In genomic region chr12:111927338-111927737, GRCm38 (mm10) we compare ENCODE assay signal across 11 mouse cellular contexts. TPM values are rescaled to one million over a fixed set of nuclear protein-coding genes. Genes with fewer than 3 reads are reported as not detected.
DNase-seq lines count a peak whose midpoint lies in the region; ATAC-seq and TF ChIP-seq lines count a peak whose summit lies in the region.
"Had no signal": no experiment of that assay in that cellular context is flagged by ENCODE, and none has a peak within 500 bp of the region (broad histone marks: within the 10 kb centered on the region; RNA-seq: fewer than 3 reads in every experiment).

No protein-coding gene starts in this region.

- no peaks in the 10 kb centered on the region for H3K27me3 ChIP-seq in limb, embryonic 10.5 days (ENCODE audit: low read depth, poor library complexity, severe bottlenecking)
- H3K27me3 ChIP-seq in stomach, postnatal 0 days (ENCODE audit: control insufficient read depth, insufficient read depth, low read length): no peaks in the 10 kb centered on the region
- H3K27me3 ChIP-seq: forebrain, embryonic 15.5 days had no signal

- ATAC-seq in frontal cortex, adult (ENCODE audit: low TSS enrichment): peak; percentile 34; the same call in 1 of the 2 replicates
- ATAC-seq in stomach, postnatal 0 days (ENCODE audit: low FRiP score, low TSS enrichment): peak; percentile 40
- no peak for ATAC-seq in erythroblast, adult 5-6 weeks (replicated peaks; ENCODE audit: low FRiP score, poor library complexity, severe bottlenecking)
- ATAC-seq: forebrain, embryonic 15.5 days; liver, embryonic 12.5 days had no signal

- H3K27ac ChIP-seq in limb, embryonic 10.5 days: 0 out of 2 replicates have a peak overlapping the region, but pooled peaks have one; percentile 1
- H3K27ac ChIP-seq in stomach, postnatal 0 days (replicated peaks): no peak overlapping the region; the same call in 1 of the 2 replicates
- H3K27ac ChIP-seq: forebrain, embryonic 15.5 days; liver, embryonic 12.5 days had no signal

- TF ChIP-seq EP300 in stomach, postnatal 0 days (optimal IDR thresholded peaks at IDR 0.05): no peak

- H3K9ac ChIP-seq in stomach, postnatal 0 days (ENCODE audit: low read length): no peak overlapping the region
- H3K9ac ChIP-seq: forebrain, embryonic 15.5 days; liver, embryonic 12.5 days had no signal

- DNase-seq in frontal cortex, postnatal 14 days (ENCODE audit: low spot score in 2 of 2): no peak
- peak; percentile 52 to 62 for DNase-seq in right cerebral cortex, postnatal 10 days (ENCODE audit: low spot score in 2 of 2)
- DNase-seq in right cerebral cortex, postnatal 25 days: no peak
- DNase-seq in limb, embryonic 10.5 days (ENCODE audit: low spot score): no peak
- peak; percentile 60 for DNase-seq in stomach, postnatal 0 days (ENCODE audit: low spot score)
- no peak for DNase-seq in gastrocnemius, adult 8-10 months (ENCODE audit: low spot score in 2 of 2)

- H3K9me3 ChIP-seq in limb, embryonic 10.5 days (replicated peaks): no peaks in the 10 kb centered on the region
- no peaks in the 10 kb centered on the region for H3K9me3 ChIP-seq in stomach, postnatal 0 days (ENCODE audit: control insufficient read depth, low read length)
- H3K9me3 ChIP-seq: forebrain, embryonic 15.5 days; liver, embryonic 12.5 days had no signal

- H3K4me3 ChIP-seq in limb, embryonic 10.5 days: no peak overlapping the region
- H3K4me3 ChIP-seq in stomach, postnatal 0 days (ENCODE audit: low read depth, low read length): no peak overlapping the region
- H3K4me3 ChIP-seq: forebrain, embryonic 15.5 days; liver, embryonic 12.5 days had no signal

- H3K36me3 ChIP-seq in limb, embryonic 10.5 days: no peaks in the 10 kb centered on the region
- H3K36me3 ChIP-seq in stomach, postnatal 0 days (ENCODE audit: control insufficient read depth, insufficient read depth, low read length): no peaks in the 10 kb centered on the region
- H3K36me3 ChIP-seq: forebrain, embryonic 15.5 days; liver, embryonic 12.5 days had no signal

- 100% methylated on average over 1 of the region's 1 CpGs for WGBS in limb, embryonic 10.5 days
- WGBS in stomach, postnatal 0 days: 31% methylated on average over 1 of the region's 1 CpGs

- TF ChIP-seq CTCF in stomach, postnatal 0 days (IDR thresholded peaks at IDR 0.05; ENCODE audit: low read depth): no peak

- peaks cover 20% of the 10 kb centered on the region for H3K4me1 ChIP-seq in limb, embryonic 10.5 days
- H3K4me1 ChIP-seq in stomach, postnatal 0 days (replicated peaks; ENCODE audit: control insufficient read depth, insufficient read depth): no peaks in the 10 kb centered on the region

- no peak overlapping the region for H3K4me2 ChIP-seq in stomach, postnatal 0 days (replicated peaks; ENCODE audit: low read depth)
- H3K4me2 ChIP-seq: forebrain, embryonic 15.5 days; liver, embryonic 12.5 days had no signal

RNA-seq across cellular contexts. Expression of gene Ppp1r13b, which starts 19.4 kb away (rescaled TPM):
- polyA plus RNA-seq in limb, embryonic 10.5 days (2016; fragmentation: Nextera tagmentation; extraction: Ambion mirVana): 4.8 and 6.0 TPM in 2 replicates
- polyA plus RNA-seq in stomach, postnatal 0 days (2015; fragmentation: Nextera tagmentation; extraction: Ambion mirVana): 18.9 and 21.5 TPM in 2 replicates
- 8.3 and 8.6 TPM in 2 replicates for total RNA-seq in erythroblast, adult 5-6 weeks (2015; ENCODE audit: low replicate concordance)
- 13.4 and 20.5 TPM in 2 replicates for total RNA-seq in erythroblast, adult 5-6 weeks (2017; ENCODE audit: low replicate concordance)
- 1 to 10 TPM; 4.1 to 8.0 (median 6.0) TPM for total RNA-seq in gastrocnemius, adult 8-10 months (2022)

RNA-seq across cellular contexts. Expression of gene Atp5mpl, which starts 39.4 kb away (rescaled TPM):
- 608 and 623 TPM in 2 replicates for polyA plus RNA-seq in limb, embryonic 10.5 days (2016; fragmentation: Nextera tagmentation; extraction: Ambion mirVana)
- polyA plus RNA-seq in stomach, postnatal 0 days (2015; fragmentation: Nextera tagmentation; extraction: Ambion mirVana): 814 and 865 TPM in 2 replicates
- total RNA-seq in erythroblast, adult 5-6 weeks (2015; ENCODE audit: low replicate concordance): 150 and 160 TPM in 2 replicates
- total RNA-seq in erythroblast, adult 5-6 weeks (2017; ENCODE audit: low replicate concordance): 72.8 and 92.6 TPM in 2 replicates
- 100 to 1,000 TPM; 712 to 770 (median 740) TPM for total RNA-seq in gastrocnemius, adult 8-10 months (2022)

RNA-seq across cellular contexts. Expression of gene Tdrd9, which starts 44.0 kb away (rescaled TPM):
- 0.65 and 0.69 TPM in 2 replicates for polyA plus RNA-seq in limb, embryonic 10.5 days (2016; fragmentation: Nextera tagmentation; extraction: Ambion mirVana)
- 0.01 TPM in 1 of 2 replicates, not detected in the other for polyA plus RNA-seq in stomach, postnatal 0 days (2015; fragmentation: Nextera tagmentation; extraction: Ambion mirVana)
- total RNA-seq in erythroblast, adult 5-6 weeks (2015; ENCODE audit: low replicate concordance): not detected in 2 replicates
- not detected in 2 replicates for total RNA-seq in erythroblast, adult 5-6 weeks (2017; ENCODE audit: low replicate concordance)
- under 1 TPM in 3 of 4 experiments, not detected in 1; 0.07 to 0.29 (median 0.16) TPM for total RNA-seq in gastrocnemius, adult 8-10 months (2022)

RNA-seq across cellular contexts. Expression of gene Rd3l, which starts 53.8 kb away (rescaled TPM):
- not detected in 2 replicates for polyA plus RNA-seq in limb, embryonic 10.5 days (2016; fragmentation: Nextera tagmentation; extraction: Ambion mirVana)
- 0.08 and 0.13 TPM in 2 replicates for polyA plus RNA-seq in stomach, postnatal 0 days (2015; fragmentation: Nextera tagmentation; extraction: Ambion mirVana)
- not detected in 2 replicates for total RNA-seq in erythroblast, adult 5-6 weeks (2015; ENCODE audit: low replicate concordance)
- total RNA-seq in erythroblast, adult 5-6 weeks (2017; ENCODE audit: low replicate concordance): not detected in 2 replicates
- not detected for total RNA-seq in gastrocnemius, adult 8-10 months (2022)
- polyA plus RNA-seq: forebrain, embryonic 15.5 days; kidney, embryonic 14.5 days; liver, embryonic 12.5 days had no signal

Comparison
In these comparisons a context has a peak if more than half of its experiments do, and no peak if none do; other contexts are left out.
1. DNase-seq: peak in right cerebral cortex, postnatal 10 days (2 of 2) and stomach, postnatal 0 days (single experiment); none in frontal cortex, postnatal 14 days (0 of 2), right cerebral cortex, postnatal 25 days (single experiment), limb, embryonic 10.5 days (single experiment) and gastrocnemius, adult 8-10 months (0 of 2).
2. RNA of gene Atp5mpl, which starts 39.4 kb away (total RNA-seq): 712 to 770 TPM in gastrocnemius, adult 8-10 months; 72.8 to 160 TPM in erythroblast, adult 5-6 weeks; every median in the first group is over 4 times any median in the second.